Mouse (Mus musculus): Measurements from ENCODE around the gene Rgs2. TPM values are rescaled to one million over a fixed set of nuclear protein-coding genes. Genes with fewer than 3 reads are reported as not detected.

The Rgs2 gene
- total RNA-seq (2021) = 10 to 100 TPM; 35.6 to 38.7 TPM

DNA sequence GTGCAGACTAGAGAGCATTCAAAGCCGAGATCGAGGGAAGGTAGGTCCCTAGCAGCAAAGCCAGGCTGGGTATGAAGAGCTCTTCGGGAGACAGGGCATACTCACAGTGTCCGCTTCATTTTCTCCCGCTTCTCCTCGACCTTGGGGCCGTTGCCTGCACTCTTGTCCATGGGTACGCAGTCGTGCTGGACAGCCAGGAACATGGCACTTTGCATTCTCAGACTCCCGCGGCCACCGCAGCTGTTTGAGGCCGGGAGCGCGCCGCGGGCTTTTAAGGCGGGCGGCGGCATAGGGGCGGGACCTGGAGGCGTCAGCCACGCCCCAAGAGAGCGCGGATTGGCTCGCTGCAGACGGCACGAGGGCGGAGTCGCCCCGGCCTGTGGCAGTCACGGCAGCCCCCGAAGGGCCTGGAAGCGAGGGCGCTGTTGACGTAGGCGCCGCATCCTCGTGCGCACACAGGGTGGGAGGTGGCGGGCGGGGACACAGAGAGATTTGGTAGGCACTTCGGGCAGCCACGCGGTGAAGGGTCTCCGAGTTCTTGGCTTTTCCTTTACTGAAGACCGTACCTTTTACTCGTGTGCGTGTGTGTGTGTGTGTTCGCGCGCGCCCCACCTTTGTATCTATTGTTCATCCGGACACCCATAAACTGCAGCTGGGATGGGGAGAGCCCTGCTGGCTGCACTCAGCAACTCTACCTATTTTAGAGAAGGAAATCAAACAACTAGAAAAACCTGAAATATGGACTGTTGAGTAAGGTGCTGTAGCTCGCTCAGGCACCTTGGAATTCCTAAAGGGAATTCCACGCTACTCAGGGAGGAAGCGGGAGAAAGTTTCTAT is at the start of gene Rgs2:
TSS of gene Rgs2 (minus strand) at position 258 of the 837 bp plus-strand sequence.
- DNase-seq = peak; percentile 96 to 97

DNA sequence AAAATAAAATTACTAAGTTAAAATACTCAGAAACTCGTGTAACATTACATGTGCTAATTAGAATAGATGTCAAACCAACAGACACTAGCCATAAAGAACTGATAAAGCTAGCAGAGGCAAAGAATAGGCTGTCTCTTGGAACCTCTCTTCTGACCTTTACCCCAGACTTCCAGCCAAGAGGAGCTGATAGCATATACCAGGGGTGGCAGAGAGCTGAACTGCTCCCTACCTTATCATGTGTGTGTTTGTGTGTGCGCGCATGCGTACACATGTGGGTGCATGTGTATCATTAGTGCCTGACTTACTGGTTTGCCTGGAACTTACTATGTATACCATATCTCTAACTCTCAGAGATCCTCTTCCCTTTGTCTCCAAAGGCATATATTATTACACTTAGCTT is 49.4 kb upstream of the Rgs2 start:
- no peak for DNase-seq

DNA sequence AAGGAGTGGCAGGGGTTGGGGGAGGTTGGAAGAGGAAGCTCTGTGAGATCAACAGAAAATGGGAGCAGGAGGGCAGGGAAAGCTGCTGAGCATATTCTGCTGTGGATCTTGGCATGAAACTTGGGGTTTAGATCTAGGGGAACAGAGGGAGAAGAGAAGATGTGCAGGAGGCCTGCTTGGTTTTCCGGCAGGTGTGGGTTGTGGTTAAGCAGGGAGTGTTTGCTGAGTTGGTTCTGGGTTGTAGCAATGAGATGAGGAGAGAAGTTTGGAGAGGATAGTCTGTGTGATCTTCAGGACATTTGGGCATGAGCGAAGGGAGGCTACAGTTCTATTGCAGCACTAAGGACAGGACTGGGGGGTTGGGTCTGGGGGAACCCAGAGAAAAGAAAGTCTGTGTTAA is 37.9 kb upstream of the Rgs2 start:
- DNase-seq = no peak

DNA sequence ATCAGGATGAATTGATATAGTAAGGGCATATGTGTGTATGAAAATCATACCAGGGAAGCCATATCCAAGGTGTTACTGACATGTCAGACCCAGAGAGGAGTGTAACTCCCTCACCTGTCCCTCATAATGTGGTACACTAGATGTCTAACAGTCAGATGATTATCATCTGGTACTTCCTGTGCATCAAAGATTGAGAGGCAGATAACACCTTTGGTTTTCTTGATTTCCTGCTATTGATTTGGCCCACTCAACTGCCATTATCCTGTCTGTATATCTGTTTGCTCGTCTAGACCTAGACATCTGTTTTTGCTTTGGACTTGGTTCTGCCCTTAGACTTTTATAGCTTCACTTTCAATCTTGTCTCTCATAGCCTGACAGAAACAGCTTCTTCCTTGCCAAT is 29.5 kb upstream of the Rgs2 start:
- no peak for DNase-seq

DNA sequence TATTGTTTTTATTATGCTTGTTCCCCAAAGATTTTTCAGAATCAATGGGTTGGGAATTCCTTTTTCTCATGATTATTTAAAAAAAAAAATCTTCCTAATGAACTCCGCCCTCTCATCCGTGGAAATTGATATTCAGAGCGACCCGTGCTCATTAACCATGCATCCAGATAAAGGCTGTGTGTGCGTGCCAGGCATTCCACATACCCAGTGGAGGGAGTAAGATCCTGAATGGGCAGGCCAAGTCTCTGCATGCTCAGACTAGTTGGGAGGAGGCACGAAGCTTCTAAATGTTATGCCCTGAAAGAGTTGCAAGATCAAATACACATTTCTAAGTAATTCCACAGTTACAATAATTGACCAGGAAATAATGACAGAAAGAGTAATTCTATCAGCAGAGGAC is 26.5 kb upstream of the Rgs2 start:
- DNase-seq = no peak

DNA sequence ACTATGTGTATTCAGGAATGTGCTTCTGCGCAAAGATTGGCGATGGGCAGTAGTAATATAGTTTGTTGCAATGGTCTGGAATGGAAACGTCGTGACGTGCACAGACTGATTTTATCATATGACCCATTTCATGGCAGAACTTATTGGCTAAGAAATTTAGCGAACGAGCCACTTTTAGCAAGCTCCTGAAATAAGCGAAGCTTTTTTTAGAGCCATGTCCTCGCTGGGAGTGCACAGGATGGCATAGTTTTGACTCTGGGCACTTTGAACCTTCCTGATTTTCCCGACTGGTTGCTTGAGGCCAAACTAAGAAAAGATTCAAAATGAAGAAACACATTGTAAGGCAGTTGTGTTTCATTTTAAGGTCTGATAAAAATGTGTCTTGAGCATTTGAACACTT is 25.7 kb upstream of the Rgs2 start:
- DNase-seq = no peak

DNA sequence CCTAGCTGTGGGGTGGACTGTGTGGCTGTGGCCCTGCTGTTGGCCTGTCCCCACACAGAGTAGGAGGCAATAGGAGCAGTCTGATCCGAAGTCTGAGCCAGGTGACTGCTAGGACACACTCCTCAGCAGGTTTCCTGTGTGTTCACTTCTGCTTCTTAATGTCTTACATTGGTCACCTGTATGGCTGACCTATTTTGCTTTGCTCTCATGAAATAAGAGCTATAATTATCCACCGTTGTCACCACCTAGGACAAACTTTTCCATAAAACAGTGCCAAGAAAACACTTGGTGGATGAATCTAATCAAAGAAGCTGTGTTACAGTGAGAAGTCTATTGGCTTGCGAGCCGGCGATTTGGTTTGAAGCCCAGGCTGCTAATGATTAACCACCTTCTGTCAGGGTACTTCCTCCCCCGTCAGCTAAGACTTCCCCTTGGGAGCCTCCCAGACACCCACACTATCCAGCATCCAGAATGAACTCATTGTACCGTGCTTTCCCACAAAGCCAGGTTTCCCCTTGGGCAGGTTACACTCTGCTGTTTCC is 14.5 kb upstream of the Rgs2 start:
- peak; percentile 24 to 32 for DNase-seq

DNA sequence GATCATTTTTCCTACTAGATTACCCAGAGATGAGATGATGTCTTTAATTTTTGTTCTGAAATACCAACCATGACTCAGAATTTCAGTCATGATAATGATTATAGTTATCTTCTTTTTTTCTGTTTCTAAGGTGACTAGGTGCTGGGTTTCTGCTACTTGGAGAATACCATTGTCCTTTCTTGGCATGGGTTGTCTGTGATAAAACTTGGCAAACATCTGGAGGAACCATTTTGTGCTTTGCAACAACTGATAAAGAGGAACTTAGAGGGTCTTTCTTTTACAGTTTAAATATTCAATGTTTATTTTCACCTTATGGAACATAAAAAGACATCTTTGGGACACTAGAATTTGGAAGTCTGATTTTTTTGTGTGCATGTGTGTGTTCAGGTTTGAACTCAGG is 10.0 kb upstream of the Rgs2 start:
- DNase-seq = no peak

DNA sequence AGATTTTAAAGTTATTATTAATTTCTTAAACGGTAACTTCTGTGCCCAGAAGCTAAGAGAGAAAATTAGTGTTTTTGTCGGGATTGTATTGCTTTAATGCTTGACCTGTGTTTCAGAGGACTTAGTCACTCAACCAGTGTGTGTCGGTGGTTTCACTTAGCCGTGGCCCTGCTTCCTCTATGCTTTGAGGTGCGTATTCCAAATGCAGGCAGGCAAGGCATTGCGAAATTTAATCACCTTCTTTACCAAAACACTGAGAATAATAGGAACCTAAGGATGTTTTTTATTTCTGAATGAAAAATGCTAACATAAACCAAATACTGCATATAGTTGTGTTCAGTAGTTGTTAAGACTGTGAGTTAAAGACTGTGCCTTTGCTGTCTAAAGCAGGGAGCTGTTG is 3.4 kb upstream of the Rgs2 start:
- DNase-seq = no peak

DNA sequence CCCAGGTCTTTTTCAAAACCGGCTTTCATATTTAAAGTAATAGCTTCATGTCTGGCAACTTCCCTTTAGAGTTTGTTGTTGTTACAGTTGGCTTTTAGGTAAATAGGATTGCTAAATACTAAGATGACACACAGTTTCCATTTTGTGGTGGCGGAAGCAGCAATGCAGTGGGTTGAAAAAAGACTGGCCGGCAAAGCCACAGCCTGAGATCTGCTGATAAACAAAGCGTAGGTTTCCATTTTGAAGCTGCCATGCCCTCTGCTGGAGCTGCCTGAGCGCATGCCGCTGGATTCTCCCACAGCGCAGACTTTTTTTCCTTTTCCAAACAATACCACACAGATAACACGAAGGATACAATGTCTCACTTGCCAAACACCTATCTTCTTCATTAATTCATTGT is 2.6 kb upstream of the Rgs2 start:
- peak; percentile 55 to 62 for DNase-seq

DNA sequence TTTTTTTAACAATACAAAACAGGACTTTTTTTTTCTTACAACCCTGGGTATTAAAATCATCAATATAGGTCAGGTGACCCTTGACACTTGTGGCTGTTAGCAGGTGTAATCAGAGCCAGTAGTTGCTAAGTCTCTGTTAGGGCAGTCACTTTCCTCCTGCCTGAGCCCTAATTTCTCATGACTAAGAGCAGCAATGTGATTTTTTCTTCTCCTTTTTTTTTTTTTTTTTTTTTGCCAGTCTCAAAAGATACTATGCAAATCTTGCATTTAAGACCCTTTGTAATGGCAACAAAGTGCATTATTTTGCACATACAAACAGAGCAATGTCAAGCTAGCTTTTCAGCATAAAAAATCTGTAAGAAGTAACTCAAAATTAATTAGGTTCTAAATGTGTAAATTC is 1.7 kb upstream of the Rgs2 start:
- DNase-seq = no peak

DNA sequence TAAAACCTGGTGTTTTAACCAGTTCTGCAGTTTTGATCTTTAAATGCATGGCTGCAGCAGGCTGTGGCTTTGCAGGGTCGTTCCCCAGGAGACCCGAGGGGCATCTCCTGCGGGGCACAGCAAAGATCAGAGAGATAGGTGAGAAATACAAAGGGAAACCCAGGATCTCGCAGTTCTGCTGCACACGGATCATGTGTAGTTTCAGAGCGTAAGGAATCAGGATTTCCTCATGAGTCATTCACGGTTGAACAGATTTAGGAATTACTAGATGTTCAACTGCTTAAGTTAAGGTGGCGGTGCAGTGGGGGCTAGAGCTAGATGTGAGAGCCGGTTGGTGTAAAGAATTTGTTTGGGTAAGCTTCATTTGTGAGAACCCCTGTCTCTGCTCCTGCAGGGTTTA is 780 bp upstream of the Rgs2 start:
- peak in 1 of 2 experiments; percentile 16 for DNase-seq

DNA sequence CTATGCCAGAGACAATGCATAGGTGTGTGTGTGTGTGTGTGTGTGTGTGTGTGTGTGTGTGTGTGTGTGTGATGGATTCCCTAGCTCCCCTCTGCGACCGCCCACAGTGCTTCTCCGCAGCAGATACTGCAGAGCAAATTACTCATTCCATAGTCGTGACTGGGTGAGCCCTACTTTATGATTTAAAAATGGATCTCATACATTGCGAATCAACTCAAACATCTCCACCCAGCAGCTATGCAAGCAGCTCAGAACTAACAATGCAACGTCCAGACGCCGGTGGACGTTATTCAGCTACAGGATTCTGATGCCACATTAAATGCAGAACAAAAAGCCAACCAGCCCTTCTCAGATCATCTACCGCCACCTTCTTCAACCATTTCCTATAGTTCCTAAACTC is 545 bp downstream of the Rgs2 start:
- peak; percentile 16 to 39 for DNase-seq

DNA sequence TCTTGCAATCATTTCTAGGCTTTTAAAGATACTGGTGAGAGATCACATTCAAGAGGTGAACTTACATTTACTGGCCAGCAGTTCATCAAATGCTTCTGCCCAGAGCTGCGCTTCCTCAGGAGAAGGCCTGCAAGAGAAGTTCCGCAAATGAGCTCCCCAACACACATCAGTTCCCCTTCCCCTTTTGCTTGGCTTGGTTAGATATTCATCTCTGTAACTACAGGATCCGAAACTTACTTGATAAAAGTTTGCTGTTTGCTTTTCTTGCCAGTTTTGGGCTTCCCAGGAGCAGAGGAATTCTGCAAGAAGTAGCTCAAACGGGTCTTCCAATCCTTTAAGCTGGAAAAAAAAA is 1.3 kb downstream of the Rgs2 start:
- DNase-seq = no peak

DNA sequence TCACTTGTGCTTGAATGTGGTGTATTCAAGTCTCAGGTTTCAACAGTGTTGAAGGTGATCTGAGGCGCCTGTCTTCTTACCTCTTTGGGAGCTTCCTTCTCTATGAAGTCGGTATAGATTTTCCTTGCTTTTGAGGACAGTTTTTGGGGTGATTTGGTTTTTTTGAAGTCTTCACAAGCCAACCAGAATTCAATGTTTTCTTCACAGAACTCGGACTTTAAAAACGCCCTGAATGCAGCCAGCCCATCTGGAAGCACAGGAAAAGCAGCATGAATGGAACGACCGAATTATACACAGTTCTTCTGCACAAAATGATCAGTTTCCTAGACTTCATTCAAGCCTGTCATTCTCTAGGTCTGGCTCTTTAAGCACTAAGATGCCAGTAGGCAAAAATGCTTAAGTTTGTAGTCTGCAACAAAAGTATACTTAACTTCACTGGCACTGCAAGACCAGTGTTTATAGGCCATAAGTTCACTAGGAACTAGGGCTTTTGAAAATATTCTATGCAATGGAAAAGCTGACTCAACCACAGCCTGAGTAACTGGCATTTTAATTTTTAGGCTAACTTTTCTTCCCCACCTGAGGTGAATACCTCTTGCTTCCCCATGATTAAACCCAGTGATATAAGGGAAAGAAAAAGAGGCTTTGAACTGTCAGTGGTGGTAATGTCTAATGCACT is 1.8 kb downstream of the Rgs2 start:
- no peak for DNase-seq

DNA sequence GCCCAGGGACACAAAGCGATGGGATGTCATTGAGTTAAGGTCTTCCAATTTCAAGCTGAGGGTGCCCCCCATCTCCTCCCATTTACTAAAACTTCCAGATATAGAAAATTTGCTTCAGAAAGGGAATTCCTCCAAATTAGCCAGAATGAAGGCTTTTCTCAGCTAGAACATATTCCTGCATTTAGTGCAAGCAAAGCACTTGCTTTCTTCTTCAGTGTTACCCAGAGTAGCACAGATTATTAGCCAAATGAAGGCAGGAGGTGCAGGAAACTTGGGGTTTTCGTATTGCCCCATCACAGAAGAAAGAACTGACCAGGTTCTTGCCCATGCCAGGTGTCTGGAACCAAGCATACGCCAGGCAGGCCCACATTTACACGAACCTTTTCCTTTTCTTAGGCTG is 3.7 kb downstream of the Rgs2 start:
- DNase-seq = no peak

DNA sequence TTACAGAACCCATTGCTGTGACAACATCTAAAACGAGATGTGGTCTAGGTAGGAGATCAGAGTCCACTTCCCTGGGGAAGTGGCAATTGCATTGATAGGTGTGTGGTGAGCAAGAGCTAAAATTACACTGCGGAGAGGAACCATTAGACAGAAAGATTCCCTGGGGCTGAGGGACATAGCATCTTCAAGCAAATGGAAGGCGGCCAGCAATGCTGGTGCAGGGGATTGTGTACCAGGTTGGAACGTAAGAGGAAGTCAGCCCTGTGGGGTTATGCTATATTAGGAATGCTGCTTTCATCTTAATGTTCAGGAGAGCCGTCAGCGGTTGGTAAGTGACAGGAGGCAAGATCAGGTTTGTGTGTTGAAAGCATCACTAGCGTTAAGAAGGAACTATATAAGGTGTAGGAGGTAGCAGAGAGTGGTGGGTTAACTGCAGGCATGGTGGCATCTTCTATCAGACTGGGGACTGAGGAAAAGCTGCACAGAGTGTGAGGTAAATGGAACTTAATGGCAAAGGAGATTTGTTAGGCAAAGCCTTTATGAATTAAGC is 4.5 kb downstream of the Rgs2 start:
- DNase-seq = no peak

DNA sequence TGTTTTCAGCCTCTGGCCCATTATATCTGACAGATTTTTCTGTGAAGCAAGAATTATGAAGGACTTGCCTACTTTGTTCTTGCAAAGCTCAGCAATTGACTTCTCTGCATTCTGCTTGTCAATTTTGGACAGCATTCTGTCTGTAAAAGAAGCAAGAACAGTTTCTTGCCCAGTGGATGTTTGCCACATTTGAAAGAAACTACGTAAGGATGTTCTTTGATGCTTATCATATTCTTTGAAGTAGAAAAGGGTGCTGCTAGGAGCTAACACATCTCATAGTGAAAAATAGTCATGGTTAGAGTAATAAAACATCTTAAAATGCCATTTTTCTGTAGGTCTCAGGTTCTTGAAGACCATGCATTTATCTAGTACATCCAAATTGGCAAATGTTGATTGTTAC is 10.9 kb downstream of the Rgs2 start:
- DNase-seq = no peak

DNA sequence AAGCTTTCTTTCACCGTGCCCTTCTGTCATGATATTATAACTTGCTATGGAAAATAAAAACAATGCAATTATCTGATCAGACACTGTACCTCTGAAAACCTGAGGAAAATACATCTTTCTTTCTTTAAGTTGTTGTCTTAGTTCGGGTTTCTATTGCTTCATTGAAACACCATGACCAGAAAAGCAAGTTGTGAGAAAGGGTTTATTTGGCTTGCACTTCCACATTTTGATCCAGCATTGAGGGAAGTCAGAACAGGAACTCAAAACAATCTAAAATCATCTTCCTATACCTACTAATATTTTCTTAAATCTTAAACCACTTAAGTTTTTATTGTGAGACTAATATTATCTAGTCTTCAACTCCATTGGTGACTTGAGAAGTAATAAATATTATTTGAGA is 11.4 kb downstream of the Rgs2 start:
- DNase-seq = no peak

DNA sequence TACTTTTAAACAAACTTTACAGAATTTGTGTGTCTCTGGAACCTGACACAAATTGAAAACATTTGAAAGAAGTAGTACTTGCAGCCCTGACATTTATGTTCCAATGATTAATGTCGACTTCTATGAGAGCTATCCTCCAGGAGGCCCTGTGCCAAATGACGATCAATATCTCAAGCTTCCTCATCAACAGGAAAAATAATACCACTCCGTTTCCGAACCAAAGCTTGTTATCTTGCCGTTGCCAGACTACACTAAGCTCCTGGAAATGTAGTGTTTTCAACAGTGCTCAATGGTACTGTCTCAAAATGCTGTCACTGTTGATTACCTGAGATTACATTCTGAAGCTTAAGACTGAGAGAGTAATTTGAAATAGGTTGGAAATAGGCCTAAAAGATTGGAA is 13.7 kb downstream of the Rgs2 start:
- DNase-seq = no peak

DNA sequence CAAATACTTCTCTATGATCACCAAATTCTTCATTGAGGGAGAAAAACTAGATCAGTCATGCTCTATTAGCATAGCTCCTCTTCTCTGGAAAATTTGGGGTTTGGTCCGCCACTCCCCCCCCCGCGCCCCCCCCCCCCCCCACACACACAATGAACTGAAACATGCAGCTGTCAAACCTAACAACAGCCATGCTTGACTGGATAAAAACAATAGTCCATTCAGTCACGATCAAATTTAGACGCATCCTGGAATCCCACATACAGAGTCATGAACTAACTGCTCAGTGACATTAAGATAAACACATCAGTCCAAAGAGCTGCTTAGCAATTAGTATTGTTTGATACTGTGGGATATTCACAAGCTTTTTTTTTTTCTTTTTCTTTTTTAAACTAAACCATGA is 14.2 kb downstream of the Rgs2 start:
- no peak for DNase-seq

DNA sequence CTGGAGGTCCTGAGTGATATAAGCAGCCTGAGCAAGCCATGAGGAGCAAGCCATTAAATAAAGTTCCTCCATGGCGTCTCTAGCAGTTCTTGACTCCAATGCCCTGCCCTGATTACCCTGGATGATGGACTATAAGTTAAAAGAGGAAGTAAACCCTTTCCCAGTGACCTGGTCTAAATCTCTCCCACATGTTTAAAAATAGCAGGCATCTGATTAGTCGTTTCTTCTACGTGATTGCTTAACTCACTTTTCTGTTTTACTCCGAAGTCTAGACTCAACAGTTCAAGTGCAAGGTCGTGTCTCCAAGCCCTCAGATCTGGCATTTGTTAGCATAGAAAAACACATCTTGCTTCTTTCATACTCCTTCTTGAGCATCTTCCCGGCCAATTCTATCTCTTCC is 15.2 kb downstream of the Rgs2 start:
- DNase-seq = no peak

DNA sequence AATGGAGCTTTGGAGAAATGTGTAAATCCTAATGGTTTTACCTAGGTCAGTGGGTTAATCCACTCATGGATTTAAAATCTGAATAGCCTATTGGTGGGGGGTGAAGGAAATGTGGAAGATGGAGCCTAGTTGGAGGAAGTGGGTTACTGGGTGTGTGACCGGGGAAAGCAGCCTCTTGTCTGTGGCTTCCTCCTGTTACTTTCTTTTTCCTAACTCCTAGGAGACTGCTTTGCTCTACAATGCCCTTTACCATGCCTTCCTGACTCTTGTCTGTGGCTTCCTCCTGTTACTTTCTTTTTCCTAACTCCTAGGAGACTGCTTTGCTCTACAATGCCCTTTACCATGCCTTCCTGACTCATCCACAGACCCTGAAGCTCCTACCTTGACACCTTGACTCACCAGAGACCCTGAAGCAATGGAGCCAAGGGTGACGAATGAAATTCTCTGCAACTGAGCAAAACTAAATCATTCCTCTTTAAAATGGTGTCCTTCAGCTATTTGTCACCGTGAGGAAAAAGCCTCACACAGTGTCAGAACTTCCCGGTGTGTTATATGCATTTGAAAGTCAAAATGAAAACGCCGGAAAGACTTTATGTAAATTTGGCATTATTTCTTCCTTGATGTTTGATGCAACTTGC is 18.9 kb downstream of the Rgs2 start:
- no peak for DNase-seq

Data from layer of hippocampus, postnatal 36 days (tissue).